Mouse (Mus musculus) lung, postnatal 10 days (tissue): ENCODE measurements at regions not wholly inside any gene's neighbourhood (a gene's known extent, or its start where the extent isn't known, plus 50 kb on each side); places are given as distances from the start of the nearest gene placed in this dataset.

Source experiments
- DNase-seq: peaks from one replicate; pipeline ENCODE4 v3.0.0; 2021

DNA sequence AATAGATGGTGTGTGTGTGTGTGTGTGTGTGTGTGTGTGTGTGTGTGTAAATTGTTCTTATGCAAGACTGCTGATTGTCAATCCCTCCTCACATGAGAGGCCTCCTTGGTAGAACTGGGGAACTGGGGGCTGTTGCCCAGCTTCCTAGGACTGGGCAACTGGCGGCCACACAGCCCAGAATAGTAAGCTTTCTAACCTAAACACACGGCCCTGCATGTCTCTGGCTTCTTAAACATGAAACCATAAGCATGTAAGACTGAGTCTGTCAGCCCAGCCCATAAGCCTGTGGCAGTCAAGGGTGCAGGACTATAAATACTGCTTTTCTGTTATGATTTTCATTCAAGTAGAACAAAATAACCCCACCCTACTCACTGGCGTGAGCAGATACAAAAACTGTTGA, 60.7 kb downstream of the Ifng start:
- no peak for DNase-seq

DNA sequence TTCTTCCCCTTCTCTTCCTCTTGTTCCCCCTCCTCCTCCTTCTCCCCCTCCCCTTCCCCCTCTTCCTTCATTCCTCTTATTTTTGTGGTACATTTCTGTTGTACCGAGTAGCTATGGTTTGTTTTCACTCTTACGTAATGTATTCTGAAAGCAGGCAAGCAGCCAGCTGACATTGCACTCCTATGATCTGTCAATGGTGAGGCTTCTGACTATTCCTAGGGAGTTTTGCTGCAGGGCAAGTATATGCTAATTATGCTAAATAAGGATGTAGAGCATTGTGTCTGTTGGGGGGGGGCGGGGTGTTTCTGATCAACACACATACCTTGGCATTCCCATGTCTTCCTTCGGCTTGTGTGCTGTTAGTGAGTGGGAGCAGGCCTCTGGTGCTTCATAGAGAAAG, 64.0 kb downstream of the Ifng start:
- DNase-seq = peak; percentile 17

DNA sequence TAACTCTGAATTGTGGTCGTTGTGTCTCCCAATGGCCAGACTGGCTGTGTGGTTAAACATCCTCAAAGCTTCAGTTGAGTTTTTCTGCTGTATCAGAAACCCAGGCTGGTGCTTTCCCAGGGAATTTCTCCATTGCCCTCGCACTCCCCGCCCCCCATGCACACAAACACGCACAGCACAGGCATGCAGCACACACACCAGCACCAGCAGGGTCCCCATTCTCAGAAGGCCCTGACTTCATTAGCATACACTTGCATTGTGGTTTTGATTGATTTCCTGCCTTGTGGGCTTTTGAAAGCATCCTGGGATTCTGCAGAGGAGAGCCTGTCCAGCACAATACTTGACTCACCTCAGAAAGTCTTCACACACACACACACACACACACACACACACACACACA, 65.3 kb downstream of the Ifng start:
- DNase-seq = no peak

DNA sequence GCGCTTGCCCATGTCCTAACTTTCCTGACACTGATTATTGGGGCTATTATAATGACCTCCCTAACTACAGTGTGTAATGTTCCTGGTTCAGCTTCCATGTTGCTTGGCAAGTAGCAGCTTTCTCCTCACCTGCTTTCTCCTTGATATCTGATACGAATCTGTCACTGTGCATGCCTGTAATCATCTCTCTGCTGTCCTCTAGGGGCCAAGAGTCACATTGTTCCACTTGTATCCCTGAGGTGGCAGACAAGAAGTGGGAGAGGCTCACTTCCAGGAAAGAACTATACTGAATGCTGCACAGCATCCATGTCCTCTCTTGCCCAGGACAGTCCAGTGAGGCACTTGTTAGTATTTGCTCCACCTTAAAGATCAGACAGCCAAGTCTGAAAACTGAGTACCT, 66.8 kb downstream of the Ifng start:
- DNase-seq = peak; percentile 22

DNA sequence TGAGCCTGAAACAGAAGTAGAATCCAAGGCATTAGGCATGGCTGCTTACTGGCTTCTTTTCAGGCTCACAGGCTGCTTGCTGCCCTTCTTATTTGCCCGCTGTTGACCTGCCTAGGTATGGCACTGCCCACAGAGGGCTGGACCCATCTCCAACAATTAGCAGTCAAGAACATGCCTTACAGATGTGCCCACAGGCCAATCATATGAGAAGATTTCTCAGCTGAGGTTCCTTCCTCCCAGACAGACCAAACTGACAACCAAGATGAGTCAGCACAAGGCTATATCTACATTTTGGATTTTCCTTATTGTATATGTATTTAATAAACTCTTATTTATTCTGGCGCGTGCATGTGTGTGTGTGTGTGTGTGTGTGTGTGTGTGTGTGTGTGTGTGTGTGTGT, 76.0 kb downstream of the Ifng start:
- no peak for DNase-seq

DNA sequence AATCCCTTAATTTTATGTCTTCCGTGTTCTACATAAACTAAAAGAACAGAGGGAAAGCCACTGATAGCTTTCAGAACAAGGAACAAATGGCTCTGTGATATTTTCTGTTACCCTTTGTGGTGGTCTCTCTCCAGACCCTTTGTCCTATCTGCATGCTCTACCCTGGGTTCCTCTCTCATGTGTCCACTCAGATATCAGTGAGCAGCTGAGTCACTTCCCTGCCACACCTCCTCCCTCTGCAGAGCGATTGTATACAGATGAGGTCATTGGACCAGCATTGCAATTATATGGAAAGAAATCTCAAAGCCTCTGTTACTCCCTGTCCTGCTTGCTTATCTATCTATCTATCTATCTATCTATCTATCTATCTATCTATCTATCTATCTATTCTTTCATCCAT, 77.1 kb downstream of the Ifng start:
- DNase-seq = no peak

DNA sequence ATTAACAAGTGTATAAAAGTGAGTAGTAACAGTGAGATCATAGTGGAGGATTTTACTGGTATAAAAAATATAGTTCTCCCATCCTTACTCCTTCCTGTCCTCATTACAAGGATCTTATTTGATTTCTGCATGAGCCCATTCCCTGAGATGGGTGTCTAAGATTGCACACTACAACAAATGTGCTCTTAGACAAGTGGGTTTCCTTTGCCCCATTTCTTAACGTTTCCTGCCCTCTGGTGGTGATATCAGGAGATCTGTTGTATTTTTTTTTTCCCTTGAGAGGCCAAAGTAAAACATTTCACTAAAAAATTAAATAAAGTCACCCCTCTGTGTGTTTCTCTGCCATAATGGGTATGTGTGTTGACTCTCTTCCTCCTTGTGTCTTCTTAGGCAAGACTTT, 105.1 kb downstream of the Ifng start:
- DNase-seq = peak; percentile 17

DNA sequence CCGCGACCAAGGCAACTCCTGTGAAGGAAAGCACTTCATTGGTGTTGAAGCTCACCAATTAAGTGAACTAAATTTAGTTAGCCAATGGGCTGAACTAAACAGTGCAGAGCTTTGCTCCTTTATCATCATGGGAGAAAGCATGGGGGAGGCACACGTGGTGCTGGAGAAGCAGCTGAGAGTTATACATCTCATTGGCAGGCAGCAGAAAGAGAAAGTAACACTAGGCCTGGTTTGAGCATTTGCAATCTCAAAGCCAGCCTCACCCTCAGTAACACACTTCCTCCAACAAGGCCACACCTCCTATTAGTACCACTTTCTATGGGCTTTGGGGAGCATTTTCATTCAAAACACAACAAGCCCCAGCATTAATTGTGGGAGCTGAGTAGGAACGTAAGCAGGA, 109.4 kb downstream of the Ifng start:
- no peak for DNase-seq

DNA sequence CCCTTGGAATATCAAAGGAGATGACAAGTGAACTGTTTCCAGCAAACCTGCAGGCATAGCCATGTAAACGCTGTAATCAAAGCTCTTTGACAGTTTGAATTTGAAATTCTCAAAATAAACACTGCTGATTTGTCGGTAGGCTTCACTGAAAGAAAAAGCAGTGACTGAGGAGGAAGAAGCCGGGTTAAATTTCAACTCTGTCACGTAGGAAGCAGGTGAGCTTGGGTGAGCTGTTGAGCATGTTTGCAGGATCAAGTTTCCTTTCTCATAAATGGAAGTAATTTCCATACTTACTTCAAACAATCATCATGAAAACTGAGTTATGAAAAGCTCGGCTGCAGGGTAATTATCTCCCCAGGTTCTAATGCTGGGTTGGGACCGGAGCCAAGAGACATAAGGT, 118.0 kb downstream of the Ifng start:
- DNase-seq = no peak

DNA sequence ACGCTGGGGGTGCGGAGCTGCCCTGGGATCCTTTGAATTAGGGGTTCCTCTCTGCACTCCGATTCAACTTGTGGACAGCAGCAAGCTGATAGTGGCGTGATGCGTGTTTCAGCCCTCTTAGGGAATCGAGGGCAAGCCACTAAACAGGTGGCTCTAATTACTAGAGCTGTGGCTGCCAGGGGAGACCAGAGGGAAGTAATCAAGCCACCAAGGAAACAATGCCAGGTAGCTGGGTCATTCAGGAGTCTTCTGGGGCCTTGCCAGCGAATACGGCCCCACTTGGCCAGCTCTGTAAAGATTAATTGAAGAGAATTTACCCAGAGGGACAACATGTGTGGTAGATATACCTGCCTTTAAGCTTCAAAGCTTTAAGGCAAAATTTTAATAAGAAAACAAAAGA, 123.2 kb downstream of the Ifng start:
- no peak for DNase-seq

DNA sequence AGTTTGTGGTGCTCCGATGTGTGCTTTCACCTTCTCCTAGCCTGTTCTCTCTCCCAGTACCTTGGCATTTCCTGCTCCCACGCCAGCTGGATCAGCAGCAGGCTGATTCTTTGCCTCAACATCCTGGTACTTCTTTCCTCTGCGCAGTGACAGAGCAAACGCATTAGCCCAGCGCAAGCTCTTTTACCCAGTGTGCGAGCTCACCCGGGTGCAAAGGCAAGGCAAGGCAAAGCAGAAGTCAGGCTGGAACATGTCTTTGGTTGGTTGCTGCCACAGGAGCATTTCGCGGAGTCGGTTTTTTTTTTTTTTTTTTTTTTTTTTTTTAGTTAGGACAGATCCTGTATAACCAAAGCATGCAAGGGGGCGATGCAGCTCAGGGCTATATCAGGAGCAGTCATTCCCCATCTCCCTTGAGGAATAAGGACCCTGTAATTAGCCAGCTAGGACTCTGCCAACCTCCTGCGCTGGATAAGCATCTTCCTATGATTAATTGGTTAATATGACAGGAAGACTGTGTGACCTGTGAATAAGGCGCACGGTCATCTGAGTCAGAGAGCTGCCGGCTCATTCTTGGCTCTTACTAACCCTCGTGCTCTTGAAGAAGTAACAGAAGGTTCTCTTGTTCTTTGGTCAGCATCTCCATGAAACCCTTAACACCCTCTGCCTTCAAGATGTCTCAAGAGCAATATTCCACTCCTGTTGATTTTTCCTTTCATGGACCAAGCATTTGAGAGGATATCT, 123.9 kb downstream of the Ifng start:
- no peak for DNase-seq

DNA sequence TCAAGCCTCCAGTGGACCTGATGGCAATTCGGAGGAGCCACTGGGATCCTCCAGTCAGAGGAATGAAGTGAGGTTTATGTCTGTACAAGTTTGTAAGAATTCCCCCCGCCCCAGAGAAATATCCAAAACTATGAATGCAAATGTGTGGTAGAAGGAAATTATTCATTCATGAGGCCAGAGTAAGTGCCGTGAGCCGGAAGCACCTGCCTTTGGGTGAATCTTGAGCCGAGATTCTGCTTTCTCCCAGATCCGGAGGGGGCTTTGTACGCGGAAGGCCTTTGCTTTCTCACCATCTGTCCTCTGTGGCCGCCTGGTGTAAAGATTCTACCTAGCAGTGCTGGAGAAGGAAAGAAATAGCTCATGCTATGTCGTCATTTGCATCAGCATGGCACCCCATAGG, 127.8 kb downstream of the Ifng start:
- DNase-seq = no peak

DNA sequence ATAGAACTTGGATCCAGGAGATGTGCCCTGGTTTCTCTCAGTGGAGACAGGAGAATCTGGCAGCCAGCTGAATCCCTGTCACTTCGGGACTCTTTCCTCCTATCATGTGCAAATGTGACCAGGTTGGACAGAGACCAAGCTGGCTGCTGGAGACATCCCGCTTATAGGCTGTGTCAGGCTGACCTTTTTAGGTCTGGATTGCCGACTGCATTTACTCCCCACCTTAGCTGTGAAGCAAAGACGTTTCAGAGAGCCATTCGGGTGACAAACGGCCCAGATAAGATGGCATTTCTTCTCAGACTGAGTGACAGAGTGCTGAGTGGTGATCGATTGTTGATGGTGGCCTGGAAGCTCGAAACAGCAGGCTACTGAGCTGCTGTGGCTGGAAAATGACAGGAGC, 128.6 kb downstream of the Ifng start:
- no peak for DNase-seq

DNA sequence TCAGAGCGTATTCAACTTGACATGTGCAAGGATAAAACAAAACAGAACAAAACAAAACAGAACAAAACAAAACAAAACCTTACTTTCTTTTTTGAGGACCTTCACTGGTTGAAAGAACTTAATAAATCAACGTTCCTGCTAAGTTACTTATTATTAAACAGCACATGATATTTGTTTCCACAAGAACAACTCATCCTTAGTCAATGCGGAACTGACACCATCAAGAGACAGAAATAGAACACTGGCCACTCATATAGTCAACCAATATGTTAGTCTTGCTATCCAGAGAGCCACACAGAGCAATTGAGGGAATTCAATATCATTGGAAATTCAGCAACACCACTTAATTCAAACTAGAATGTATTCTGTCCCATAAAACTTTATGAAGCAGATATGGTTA, 132.4 kb downstream of the Ifng start:
- DNase-seq = no peak

DNA sequence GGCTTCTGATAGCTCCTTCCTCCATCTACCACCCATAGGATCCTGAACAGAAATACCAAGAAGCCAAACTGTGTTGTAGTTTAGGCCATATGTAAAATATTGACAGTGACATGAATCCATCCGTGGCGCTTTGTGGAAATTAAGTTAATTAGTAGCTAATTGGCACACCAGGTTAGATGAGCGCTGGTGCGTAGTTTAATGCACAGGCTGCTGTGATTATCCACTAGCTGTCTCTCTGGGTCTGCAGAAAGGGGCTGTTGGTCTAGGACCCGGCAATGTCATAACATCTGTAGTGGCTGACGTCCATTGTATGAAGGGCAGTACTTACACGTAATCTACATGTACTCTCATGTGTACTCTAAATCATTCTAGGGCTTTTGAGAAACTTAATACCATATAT, 134.7 kb downstream of the Ifng start:
- no peak for DNase-seq

DNA sequence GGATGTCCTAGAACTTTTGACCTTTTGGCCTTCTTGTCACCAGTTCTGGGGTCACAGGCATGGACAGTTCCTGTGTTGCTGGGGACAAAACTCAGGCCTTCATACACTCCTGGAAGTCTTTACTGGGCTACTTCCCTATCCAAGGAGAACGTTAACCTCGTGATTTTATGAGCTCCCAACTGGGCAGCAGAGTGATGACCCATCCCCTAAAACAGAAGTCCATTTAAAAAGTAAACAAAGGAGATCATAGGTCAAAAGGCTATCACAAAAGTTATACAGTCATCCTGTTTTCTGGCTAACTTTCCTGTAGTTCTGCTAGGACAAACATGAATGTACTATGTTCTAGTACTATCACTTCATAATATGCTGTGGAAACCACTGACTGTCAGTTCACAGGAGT, 140.5 kb downstream of the Ifng start:
- DNase-seq = no peak

DNA sequence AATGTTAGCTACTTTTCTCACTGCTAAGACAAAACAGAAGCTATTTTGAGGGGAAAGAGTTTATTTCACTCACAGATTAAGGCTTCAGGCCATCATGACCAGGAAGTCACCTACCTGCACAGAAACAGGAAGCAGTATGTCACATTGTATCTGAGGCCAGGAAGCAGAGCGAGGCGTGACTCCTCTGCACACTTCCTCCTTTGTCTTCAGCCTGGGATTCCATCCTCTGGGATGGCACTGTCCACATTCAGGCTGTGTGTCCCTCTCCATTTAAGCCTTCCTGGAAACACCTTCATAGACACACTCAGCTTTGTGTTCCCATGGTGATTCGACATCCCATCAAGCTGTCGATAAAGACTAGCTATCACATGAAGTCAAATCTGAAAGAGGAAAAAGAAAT, 145.0 kb downstream of the Ifng start:
- no peak for DNase-seq

DNA sequence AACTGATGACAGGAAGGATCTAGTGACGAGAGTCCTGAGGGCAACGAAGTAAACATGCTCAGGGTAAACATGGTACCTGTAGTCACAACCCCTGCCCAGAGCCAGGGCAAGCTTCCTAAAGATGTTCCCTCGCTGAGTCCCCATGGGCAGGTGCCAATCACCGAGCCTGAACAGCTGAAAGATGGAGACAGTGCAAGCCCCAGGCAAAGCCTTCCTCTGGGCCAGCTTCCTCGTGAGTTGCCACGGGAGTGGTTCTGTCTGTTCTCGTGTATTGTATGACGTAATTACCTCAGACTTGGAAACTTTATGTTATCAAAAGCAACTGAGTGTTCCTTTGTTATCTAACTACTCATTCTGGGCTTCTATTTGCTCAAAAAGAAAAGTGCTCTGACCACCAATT, 147.4 kb downstream of the Ifng start:
- DNase-seq = no peak

DNA sequence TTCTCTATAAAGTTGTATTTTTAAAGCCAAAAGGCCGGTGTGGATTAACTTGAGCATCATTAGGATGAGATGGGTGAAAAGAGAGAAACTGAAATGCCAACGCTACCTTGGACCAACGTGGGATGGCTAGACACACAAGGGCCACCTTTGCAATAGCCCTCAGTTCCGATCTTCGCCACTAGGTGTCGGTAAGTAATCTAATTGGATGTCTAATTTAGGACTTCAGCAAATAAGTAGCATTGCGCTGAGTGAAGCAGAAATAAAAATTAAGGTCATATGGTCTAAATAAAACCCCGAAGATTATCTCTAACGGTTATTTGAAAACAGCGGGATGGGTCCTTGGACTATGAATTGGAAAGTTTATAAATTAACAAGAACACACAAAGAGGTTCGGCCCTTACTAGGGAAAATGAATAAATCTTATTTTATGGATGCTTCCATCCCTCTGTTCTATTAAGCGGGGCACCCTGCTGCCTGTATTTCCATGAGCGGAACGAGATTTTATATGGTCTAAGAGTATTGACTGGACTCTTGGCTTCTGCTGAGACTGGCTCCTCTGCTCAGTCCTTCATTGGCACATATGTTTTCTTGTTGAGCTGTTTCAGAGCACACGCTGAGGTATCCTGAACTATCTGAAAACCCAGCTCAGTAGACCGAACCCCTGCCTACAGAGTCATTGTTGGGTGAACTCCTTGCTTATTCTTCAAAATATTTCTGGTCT, 152.0 kb downstream of the Ifng start:
- peak; percentile 89 for DNase-seq

DNA sequence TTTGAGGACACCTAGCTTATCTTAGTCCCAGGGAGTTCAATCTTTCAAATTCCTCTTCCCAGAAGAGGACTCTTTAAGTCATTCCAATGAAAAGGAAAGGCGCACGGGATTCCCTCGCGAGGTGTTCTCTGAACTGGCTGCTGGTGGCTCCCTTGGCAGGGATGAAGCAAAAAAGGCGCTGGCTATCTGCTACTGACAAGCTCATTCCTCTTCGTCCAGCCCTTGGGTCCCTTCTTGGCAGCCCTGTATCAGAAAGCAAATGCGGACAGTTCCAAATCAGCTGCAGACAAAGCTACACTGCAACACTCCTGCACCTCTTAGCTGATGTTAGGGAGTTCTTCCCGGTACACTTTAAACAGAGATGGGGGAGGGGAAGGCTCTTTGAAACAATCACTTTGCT, 155.4 kb downstream of the Ifng start:
- DNase-seq = peak; percentile 6

DNA sequence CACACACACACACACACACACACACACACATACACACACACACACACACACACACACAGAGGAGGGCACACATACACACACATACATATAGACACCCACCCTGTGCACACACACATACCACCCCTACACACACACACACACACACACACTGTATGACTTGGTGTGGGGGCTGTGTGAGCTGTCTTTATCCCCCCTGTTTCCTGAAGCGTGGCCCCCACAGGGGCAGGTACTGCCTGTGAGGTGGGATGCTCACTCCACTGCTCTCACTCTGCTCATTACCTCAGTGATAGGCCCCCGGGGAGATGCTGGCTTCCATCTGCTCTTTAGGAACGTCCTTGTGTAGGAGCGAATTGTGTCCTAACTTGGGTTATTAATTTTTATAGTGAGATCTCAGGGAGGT, 157.7 kb downstream of the Ifng start:
- DNase-seq = no peak

DNA sequence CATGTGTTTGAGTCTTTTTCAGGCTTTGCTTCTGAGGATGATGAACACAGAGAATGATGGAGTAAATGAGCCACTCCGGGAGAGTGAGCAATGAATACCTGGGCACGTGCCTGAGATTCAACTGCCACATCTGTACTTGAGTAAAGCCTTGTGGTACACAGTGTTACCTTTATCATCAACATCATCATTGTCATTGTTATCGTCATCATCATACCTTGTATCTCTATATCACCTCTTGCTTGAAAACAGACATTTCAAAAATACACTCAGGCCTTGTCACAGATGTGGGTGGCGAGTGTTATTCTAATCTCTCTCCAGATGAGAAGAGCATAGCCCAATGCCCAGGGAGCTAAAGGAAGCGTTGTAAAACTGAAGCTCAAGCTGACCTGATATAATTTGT, 158.4 kb downstream of the Ifng start:
- DNase-seq = no peak

DNA sequence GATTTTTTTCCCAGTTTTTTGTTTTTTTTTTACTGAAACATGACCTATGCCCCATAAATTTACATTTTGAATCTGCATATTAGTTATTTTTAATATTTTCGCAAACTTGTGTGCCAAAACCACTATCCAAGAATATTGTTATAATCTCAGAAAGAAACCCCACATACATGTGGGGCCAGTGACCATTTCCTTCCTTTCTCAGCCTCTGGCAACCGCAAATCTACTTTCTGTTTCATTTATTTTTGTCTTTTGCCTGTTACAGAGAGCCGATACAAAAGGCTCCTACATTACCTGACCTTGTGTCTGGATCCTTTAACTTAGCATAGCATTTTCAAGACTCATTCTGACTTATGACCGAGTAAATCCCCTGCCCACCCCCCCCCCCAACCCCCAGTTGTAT, 158.8 kb downstream of the Ifng start:
- no peak for DNase-seq

DNA sequence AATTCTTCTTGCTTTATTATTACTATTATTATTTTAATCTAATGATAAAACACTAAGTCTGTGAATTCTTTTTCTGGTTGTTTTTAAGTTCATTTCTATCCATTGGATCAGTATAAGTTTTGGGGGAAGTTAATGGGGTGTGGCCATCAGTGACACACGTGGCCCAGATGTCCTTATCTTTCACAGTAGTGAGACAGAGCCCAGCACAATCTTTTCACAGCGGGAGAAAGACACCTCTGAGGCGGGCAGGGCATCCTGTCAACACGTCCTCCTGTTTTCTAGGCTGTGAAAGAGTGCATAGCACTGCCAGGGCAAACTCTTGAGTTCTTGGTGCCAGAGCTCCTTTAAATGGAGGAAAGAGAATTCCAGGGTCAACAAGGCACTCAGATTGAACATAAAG, 162.1 kb downstream of the Ifng start:
- DNase-seq = no peak

DNA sequence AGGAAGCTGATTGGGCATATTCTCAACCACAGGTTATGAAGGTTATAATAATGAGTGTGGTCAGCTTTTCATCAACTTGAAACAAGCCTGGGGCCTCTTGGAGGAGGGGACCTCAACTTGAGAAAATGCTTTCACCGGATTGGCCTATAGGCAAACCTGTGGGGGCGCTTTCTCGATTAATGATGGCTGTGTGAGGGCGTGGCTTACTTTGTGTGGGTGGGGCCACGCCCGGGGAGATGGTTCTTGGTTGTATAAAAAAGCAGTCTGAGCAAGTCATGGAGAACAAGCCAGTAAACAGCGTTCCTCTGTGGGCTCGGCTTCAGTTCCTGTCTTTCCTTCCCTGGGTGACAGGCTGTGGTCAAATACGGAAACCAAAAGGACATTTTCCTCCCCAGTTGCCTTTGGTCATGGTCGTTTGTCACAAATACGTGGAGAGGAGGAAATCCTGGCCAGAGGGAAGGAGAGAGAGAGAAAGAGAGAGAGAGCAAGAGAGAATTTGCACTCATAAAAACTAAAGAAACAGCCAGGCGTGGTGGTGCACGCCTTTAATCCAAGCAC, 163.1 kb downstream of the Ifng start:
- no peak for DNase-seq
